In the genomic region with DNA sequence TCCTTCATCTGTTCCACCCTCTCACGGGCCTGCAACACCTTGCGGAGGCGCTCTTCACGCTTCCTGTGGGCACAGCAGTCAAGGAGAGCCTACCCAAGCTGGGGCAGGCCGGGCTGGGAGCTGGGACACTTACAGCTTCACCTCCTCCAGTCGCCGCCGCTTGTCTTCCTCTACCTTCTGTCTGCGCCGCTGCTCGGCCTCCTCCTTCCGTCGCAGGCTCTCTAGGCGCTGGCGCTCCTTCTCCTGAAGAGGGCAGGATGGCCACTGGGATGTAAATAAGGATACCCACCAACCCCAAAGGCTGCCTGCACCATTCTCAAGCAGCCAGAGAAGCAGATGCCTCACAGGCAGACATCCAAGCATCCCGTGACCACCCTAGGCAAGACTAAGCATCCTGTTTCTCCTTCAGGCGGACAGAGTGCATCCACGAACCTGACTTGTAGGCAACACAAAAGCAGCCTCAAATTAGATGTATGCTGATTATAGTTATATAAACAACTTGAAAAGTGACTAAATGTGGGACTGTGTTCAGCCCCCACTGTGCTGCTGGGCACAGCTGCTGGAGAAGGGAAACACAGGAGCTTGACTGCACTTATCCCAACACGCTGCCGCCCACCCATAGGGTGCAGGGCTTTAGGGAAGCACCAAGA, we compare ENCODE assay signal across 25 mouse cellular contexts. TPM values are rescaled to one million over a fixed set of nuclear protein-coding genes. Genes with fewer than 3 reads are reported as not detected.
DNase-seq lines count a peak whose midpoint lies in the region.
"Had no signal": no experiment of that assay in that cellular context is flagged by ENCODE, and none has a peak within 500 bp of the region (broad histone marks: within the 10 kb centered on the region; RNA-seq: fewer than 3 reads in every experiment).

No protein-coding gene starts in this region.

- peak; percentile 31 for DNase-seq in layer of hippocampus, adult 9-11 months
- DNase-seq in layer of hippocampus, postnatal 14 days (ENCODE audit: low spot score in 2 of 2), result no peak
- DNase-seq in right cerebral cortex, postnatal 25 days, result peak; percentile 52
- no peak for DNase-seq in right cerebral cortex, postnatal 10 days (ENCODE audit: low spot score in 2 of 2)
- DNase-seq in left cerebral cortex, postnatal 14 days (ENCODE audit: low spot score in 2 of 2), result peak; percentile 7 to 35
- DNase-seq in thymus, postnatal 14 days, result no peak
- no peak for DNase-seq in neural tube, embryonic 10.5 days (ENCODE audit: extremely low spot score, low spot score)
- no peak for DNase-seq in layer of hippocampus, adult 9-10 months (ENCODE audit: low spot score)
- DNase-seq: adrenal gland, postnatal 36 days; cerebellum, adult 11 months; cerebellum, adult 9-11 months; gastrocnemius, postnatal 10 days; kidney, adult 2 months; kidney, postnatal 10 days; lung, postnatal 4 days; midbrain, embryonic 14.5 days; thymus, postnatal 4 days had no signal

- intact Hi-C loops in left cerebral cortex, postnatal 14 days (cut with DNase I), result no loop called here

RNA-seq across cellular contexts. Expression of a gene that starts 21.0 kb away (rescaled TPM):
- 10 to 100 TPM; 18.3 to 18.6 TPM for total RNA-seq in layer of hippocampus, postnatal 14 days (2021)
- total RNA-seq in left cerebral cortex, postnatal 14 days (2021), result 10 to 100 TPM; 17.9 to 19.5 TPM

RNA-seq across cellular contexts. Expression of a gene that starts 30.9 kb away (rescaled TPM):
- total RNA-seq in layer of hippocampus, postnatal 14 days (2021), result not detected
- total RNA-seq in left cerebral cortex, postnatal 14 days (2021), result not detected
- total RNA-seq: adrenal gland, adult 18-20 months; adrenal gland, postnatal 36 days; ES-E14; gastrocnemius, postnatal 10 days; granulocyte monocyte progenitor cell, adult 5-6 weeks; heart, postnatal 25 days; layer of hippocampus, adult 18-20 months; left cerebral cortex, adult 8-10 months; liver, adult 2 months; megakaryocyte-erythroid progenitor cell, adult 5-6 weeks had no signal

Comparison
In these comparisons a context has a peak if more than half of its experiments do, and no peak if none do; other contexts are left out.
1. DNase-seq: peak in layer of hippocampus, adult 9-11 months (single experiment), right cerebral cortex, postnatal 25 days (single experiment) and left cerebral cortex, postnatal 14 days (2 of 2); none in layer of hippocampus, postnatal 14 days (0 of 2), right cerebral cortex, postnatal 10 days (0 of 2), thymus, postnatal 14 days (single experiment), neural tube, embryonic 10.5 days (single experiment) and layer of hippocampus, adult 9-10 months (single experiment).